In the genomic region with DNA sequence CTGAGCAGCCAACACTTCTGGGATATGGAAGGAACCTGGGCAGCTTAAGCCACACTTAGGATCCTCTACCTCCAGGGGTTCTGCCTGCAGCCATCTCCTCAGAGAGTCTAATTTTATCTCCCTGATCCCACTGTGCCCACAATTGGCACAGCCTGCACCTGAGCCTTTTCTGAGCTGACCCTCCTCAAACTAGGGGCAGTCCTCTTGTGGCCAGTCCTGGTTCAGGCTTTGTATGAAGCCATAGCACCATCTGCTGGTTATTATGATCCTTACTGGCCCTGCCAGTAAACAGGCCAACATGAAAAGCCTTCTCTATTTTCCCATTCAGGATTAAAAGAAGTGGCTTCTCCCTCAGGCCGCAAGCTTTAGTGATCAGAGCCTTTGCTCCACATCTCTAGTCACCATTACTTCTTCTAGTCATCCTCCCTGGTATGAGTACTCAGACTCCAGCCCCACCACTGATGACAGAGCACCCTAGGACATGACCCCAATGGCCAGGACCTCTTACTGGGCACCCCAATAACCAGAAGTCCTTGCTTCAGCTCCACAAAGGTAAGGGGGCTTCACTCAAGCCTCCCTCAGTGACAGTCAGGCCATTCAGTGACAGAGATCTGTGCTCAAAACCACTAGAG, we compare ENCODE assay signal across 8 mouse cellular contexts. TPM values are rescaled to one million over a fixed set of nuclear protein-coding genes. Genes with fewer than 3 reads are reported as not detected.
DNase-seq lines count a peak whose midpoint lies in the region; TF ChIP-seq lines count a peak whose summit lies in the region.

No protein-coding gene starts in this region.

- H3K27me3 ChIP-seq in kidney, adult 2 months (replicated peaks; ENCODE audit: control insufficient read depth, insufficient read depth, low read length): no peaks in the 10 kb centered on the region

- no peak overlapping the region for H3K27ac ChIP-seq in left cerebral cortex, adult 2 months
- no peak overlapping the region for H3K27ac ChIP-seq in embryonic fibroblast, embryonic 13.5 days (ENCODE audit: insufficient read depth, low read length)
- H3K27ac ChIP-seq in kidney, adult 2 months (ENCODE audit: insufficient read depth, low read depth, low read length): no peak overlapping the region

- H3K4me3 ChIP-seq in left cerebral cortex, adult 2 months: no peak overlapping the region
- H3K4me3 ChIP-seq in embryonic fibroblast, embryonic 13.5 days (ENCODE audit: insufficient read depth, low read length): no peak overlapping the region
- H3K4me3 ChIP-seq in kidney, adult 2 months (ENCODE audit: insufficient read depth, low read depth, low read length): no peak overlapping the region

- no peaks in the 10 kb centered on the region for H3K4me1 ChIP-seq in embryonic fibroblast, embryonic 13.5 days (ENCODE audit: control insufficient read depth, insufficient read depth, low read length)
- 0 out of 2 replicates have a peak, but pooled peaks cover 7% of the 10 kb centered on the region for H3K4me1 ChIP-seq in kidney, adult 2 months (ENCODE audit: control insufficient read depth, insufficient read depth, low read length)

- 38% methylated on average over 1 of the region's 1 CpGs for WGBS in kidney, adult 2 months

- TF ChIP-seq POLR2A in embryonic fibroblast, embryonic 13.5 days (IDR thresholded peaks at IDR 0.05; ENCODE audit: low read depth, low read length): no peak
- TF ChIP-seq POLR2A in kidney, adult 2 months (IDR thresholded peaks at IDR 0.05; ENCODE audit: low read depth, low read length): no peak

- DNase-seq in left cerebral cortex, adult 2 months (ENCODE audit: extremely low spot score in 1 of 2, low spot score in 2 of 2): peak in 1 of 2 experiments; percentile 51
- no peak for DNase-seq in left cerebral cortex, adult 8-10 months (ENCODE audit: low spot score in 2 of 2)
- DNase-seq in R1 (ENCODE audit: low read depth, low spot score): peak; percentile 17
- peak; percentile 67 for DNase-seq in kidney, adult 2 months
- DNase-seq in lung, postnatal 10 days: peak; percentile 60
- peak; percentile 44 for DNase-seq in testis, postnatal 10 days (ENCODE audit: low spot score)
- no peak for DNase-seq in urinary bladder, postnatal 25 days (ENCODE audit: low spot score)

- H3K36me3 ChIP-seq in kidney, adult 2 months (ENCODE audit: control insufficient read depth, insufficient read depth, low read length): no peaks in the 10 kb centered on the region

- intact Hi-C loops in left cerebral cortex, adult 2 months (cut with DNase I): no loop called here

- TF ChIP-seq CTCF in left cerebral cortex, adult 2 months (IDR thresholded peaks at IDR 0.05): peak; percentile 85
- TF ChIP-seq CTCF in embryonic fibroblast, embryonic 13.5 days (IDR thresholded peaks at IDR 0.05; ENCODE audit: borderline replicate concordance, insufficient read depth, low read length): peak; percentile 31; the same call in 1 of the 2 replicates
- peak; percentile 67 for TF ChIP-seq CTCF in kidney, adult 2 months (conservative IDR thresholded peaks at IDR 0.05; ENCODE audit: insufficient read depth, insufficient read length, low read depth, low read length)

RNA-seq across cellular contexts. Expression of gene Smpd1, which starts 26.7 kb away (rescaled TPM):
- 100 to 1,000 TPM in 1 of 2 experiments, 10 to 100 TPM in 1; 96.9 to 107 TPM for total RNA-seq in left cerebral cortex, adult 2 months (2021)
- total RNA-seq in left cerebral cortex, adult 8-10 months (2022): 100 to 1,000 TPM; 100 to 105 (median 101) TPM
- polyA plus RNA-seq in embryonic fibroblast, embryonic 13.5 days (2011; ENCODE audit: insufficient read length, low read depth, missing spikeins): 52.8 and 53.5 TPM in 2 replicates
- polyA plus RNA-seq in kidney, adult 2 months (2012; rRNA removed): 109 and 144 TPM in 2 replicates

RNA-seq across cellular contexts. Expression of gene Cavin3, which starts 45.3 kb away (rescaled TPM):
- total RNA-seq in left cerebral cortex, adult 2 months (2021): 10 to 100 TPM; 17.9 to 18.7 TPM
- total RNA-seq in left cerebral cortex, adult 8-10 months (2022): 10 to 100 TPM; 15.1 to 18.5 (median 17.0) TPM
- 89.7 and 95.1 TPM in 2 replicates for polyA plus RNA-seq in embryonic fibroblast, embryonic 13.5 days (2011; ENCODE audit: insufficient read length, low read depth, missing spikeins)
- 21.4 and 27.9 TPM in 2 replicates for polyA plus RNA-seq in kidney, adult 2 months (2012; rRNA removed)

RNA-seq across cellular contexts. Expression of gene Apbb1, which starts 54.0 kb away (rescaled TPM):
- 100 to 1,000 TPM; 440 to 458 TPM for total RNA-seq in left cerebral cortex, adult 2 months (2021)
- 100 to 1,000 TPM; 437 to 456 (median 444) TPM for total RNA-seq in left cerebral cortex, adult 8-10 months (2022)
- polyA plus RNA-seq in embryonic fibroblast, embryonic 13.5 days (2011; ENCODE audit: insufficient read length, low read depth, missing spikeins): 10.9 and 11.2 TPM in 2 replicates
- 35.4 and 46.2 TPM in 2 replicates for polyA plus RNA-seq in kidney, adult 2 months (2012; rRNA removed)

Comparison
In these comparisons a context has a peak if more than half of its experiments do, and no peak if none do; other contexts are left out.
1. DNase-seq: peak in R1 (single experiment), kidney, adult 2 months (single experiment), lung, postnatal 10 days (single experiment) and testis, postnatal 10 days (single experiment); none in left cerebral cortex, adult 8-10 months (0 of 2) and urinary bladder, postnatal 25 days (single experiment).
2. CTCF ChIP-seq: peak in every context shown above with its lines; median percentile 85 in left cerebral cortex, adult 2 months; 67 in kidney, adult 2 months; 31 in embryonic fibroblast, embryonic 13.5 days.